Mouse (Mus musculus) inflammation-experienced regulatory T-cells, adult 6 months (primary cell): ENCODE data around the gene Gm48552. TPM values are rescaled to one million over a fixed set of nuclear protein-coding genes. Genes with fewer than 3 reads are reported as not detected.

Experiments
- ATAC-seq: one replicate; pipeline ENCODE4 v1.8.0; 2017
- polyA plus RNA-seq, 3 experiments: library from polyadenylated mRNA; unstranded; fragments of 100-300 nt; shearing (Covaris generic); gene quantifications; one replicate each; pipeline ENCODE4 v1.2.1; 2017

Gene Gm48552
- polyA plus RNA-seq, 3 experiments from 2014 or later, result 3.1 TPM; not detected in 2

GRCm38 (mm10) chr10:81362336-81362949 is 26.4 kb upstream of the Gm48552 start:
- ATAC-seq, result no peak

- no peak for ATAC-seq
These were observed 25.1 kb upstream of the Gm48552 start for GRCm38 (mm10) chr10:81363436-81364346.

- no peak for ATAC-seq
These were observed 24.1 kb upstream of the Gm48552 start for GRCm38 (mm10) chr10:81364666-81365065.

GRCm38 (mm10) chr10:81365073-81365472 is 23.7 kb upstream of the Gm48552 start:
- ATAC-seq, result no peak

DNA sequence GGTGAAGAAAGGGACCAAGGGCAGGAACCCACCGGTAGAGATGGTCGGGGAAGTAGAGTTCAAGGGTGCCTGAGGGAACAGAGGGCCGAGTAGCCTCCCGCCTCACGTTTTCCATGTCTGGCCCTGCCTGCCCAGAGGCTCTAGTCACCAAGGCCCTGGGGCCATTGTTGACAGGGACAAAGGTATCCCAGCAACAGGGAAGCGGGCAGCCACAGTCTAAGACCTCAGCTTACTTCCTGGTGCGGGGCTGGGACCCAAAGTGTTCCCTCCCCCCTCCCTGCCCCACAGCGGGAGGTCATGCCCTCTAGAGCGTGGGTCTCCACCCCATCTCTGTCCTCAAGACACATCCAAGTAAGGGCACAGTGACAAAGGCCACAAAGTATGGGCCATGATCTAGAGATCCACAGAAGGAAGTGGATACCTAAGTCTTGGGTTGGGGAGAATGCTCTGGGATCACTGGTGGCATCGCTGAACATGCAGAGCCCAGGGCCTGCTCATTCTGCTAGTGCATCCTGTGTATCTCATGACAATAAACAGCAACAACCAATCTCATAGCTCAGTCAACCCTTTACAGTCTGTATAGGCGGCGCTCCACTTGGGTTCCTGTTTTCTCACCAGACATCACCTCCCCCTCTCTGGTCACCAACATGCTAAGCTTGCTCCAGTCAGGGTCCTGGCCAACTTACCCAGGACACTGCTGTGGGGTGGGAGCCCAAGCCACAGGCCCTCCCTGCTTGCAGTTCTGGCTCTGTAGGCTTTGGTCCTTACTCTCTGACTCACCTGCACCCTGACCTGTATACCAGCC is 22.9 kb upstream of the Gm48552 start, which contains the start of gene 4930404N11Rik:
4930404N11Rik (minus strand) TSS at position 145 of the 805 bp plus-strand sequence.
- no peak for ATAC-seq

- ATAC-seq, result no peak
These were observed 22.2 kb upstream of the Gm48552 start for GRCm38 (mm10) chr10:81366477-81367206.

GRCm38 (mm10) chr10:81367207-81367495 is 21.7 kb upstream of the Gm48552 start:
- ATAC-seq, result no peak

DNA sequence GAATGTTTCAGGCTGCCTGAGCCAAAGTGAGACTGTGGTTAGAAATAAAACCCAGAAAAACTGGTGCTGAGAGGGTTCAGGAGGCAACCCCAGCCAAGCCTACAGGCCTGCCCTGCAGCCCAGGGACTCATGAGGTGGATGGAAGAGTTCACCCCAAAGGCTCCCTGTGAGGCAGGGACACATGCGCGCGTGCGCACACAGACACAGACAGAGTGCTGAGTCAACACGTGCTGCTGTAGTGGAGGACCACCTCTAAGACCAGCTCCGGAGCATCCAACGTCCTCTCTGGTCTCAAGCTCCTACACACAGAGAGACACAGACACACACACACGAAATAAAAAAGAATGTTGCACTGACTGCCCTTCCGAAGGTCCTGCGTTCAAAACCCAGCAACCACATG is 13.5 kb upstream of the Gm48552 start:
- ATAC-seq, result no peak

- no peak for ATAC-seq
These were observed 12.0 kb upstream of the Gm48552 start for GRCm38 (mm10) chr10:81376561-81377361.

- no peak for ATAC-seq
These were observed 11.5 kb upstream of the Gm48552 start for GRCm38 (mm10) chr10:81377362-81377664.

GRCm38 (mm10) chr10:81377793-81378552 is 10.8 kb upstream of the Gm48552 start, which contains the start of gene Fzr1:
Gene Fzr1, minus strand, starts transcription at chr10:81378516.
- ATAC-seq, result no peak

GRCm38 (mm10) chr10:81378553-81379182 is 10.1 kb upstream of the Gm48552 start:
- ATAC-seq, result peak; percentile 93

DNA sequence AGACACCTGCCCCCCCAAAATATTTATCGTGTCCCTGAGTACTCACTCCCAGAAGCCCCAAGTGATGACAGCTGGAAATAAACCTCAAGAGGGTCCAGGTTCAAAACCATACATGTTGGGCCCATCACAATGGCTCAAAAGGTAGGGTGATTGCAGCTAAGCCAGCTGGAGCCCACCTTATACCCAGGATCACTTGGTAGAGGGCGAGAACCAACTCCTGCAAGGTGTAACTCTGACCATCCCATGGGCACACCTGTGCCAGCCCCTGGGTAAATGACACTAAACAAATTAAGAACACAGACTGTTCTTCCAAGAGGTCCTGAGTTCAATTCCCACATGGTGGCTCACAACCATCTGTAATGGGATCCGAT is 9.6 kb upstream of the Gm48552 start:
- ATAC-seq, result no peak

DNA sequence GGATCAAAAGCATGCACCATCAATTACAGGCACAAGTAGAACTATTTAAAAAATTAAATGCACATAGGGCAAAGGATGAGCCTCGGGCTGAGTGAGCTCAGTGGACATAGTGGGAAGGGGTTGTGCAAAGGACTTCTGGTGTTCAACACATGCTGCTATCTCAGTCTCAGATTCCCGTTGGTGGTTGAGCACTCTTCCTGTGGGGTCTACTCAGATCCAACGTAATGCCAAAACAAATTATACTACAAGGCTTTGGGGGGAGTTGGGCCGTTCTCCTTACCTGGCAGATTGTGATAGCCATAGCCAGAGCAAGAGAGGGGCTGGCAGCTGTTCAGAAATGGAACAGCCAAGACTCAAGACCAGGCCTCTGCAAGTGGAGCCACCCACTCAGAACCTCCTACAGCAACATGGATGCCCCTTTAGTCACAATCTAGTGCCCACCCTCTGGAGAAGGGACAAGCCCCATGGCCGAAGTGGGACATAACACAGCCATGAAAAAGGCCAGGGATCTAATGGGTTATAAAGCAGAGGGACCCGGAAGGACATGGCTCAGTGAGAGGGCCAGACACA is 8.9 kb upstream of the Gm48552 start:
- no peak for ATAC-seq

DNA sequence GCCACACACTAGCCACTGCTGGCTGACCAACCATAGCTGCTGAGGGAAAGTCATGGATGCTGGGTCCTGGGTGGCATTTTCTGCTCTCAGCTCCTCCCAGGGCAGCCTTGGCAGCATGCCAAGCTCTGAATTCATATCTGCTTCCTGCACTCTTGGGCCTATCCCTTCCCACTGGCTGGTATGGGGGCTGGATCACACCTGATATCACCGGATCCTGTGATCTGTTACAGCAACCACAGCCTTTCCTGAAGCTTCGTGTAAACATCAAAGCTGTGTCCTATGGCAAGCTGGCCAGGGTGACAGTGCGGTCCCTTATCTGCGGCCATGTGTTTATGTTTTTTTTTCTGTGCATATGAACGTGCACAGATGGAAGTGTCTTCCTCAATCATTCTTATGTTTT is 6.8 kb upstream of the Gm48552 start:
- ATAC-seq, result no peak

DNA sequence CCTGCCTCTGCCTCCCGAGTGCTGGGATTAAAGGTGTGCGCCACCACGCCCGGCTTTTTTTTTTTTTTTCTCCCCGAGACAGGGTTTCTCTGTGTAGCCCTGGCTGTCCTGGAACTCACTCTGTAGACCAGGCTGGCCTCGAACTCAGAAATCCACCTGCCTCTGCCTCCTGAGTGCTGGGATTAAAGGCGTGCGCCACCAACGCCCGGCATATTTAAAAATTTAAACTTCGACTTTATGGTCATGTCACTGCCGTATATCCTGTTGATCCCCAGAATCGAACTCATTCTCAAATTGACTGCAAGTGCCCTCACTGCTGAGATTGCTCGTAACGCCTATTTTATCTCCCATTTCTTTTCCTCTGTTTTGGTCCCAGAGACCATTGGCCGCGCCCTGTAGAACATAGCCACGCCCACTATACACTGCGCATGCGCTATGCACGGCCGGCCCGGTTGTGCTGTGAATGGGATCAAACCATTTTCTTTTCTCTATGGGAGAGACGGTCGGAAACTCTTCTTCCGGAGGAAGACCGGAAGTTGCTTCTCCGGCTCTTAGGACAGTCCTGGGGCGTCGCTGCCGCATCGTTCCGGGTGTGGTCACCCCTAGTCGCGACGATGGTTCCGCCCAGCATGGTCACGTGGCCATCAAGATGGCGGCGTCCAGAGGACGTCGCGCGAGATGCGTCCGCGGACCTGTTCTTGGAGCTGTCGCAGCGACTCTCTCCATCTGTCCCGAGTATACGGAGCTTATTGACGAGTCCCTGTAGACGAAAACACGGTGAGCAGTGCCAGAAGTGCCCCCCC is 4.8 kb upstream of the Gm48552 start, which contains the start of the genes Dohh and Gm48551:
Dohh (plus strand) TSS at position 627 of the 803 bp plus-strand sequence.
Gm48551 (plus strand) TSS at position 665 of the 803 bp plus-strand sequence.
- peak; percentile 94 for ATAC-seq

GRCm38 (mm10) chr10:81384605-81384982 is 4.2 kb upstream of the Gm48552 start:
- ATAC-seq, result no peak

- ATAC-seq, result no peak
These were observed 3.0 kb upstream of the Gm48552 start for GRCm38 (mm10) chr10:81385603-81386306.
